Mouse (Mus musculus) heart, embryonic 12.5 days (tissue): ENCODE measurements around the gene Tpst2. TPM values are rescaled to one million over a fixed set of nuclear protein-coding genes. Genes with fewer than 3 reads are reported as not detected.

Source experiments
- ATAC-seq: fragments of 200-750 bp; cut with Nextera tagmentation; 2 replicates; pipeline ENCODE4 v1.8.0; 2017; ENCODE audit warnings: moderate TSS enrichment, moderate library complexity; ENCODE audit not compliant: insufficient number of reproducible peaks, low FRiP score
- H3K27ac ChIP-seq: fragments of 300-500 bp; sonication (generic); 2 replicates; pipeline ENCODE4 v1.5.1; 2016; ENCODE audit warnings: mild to moderate bottlenecking, moderate library complexity; ENCODE audit not compliant: poor library complexity, severe bottlenecking
- H3K27me3 ChIP-seq: fragments of 300-500 bp; sonication (generic); replicated peaks from 2 replicates; pipeline ENCODE4 v1.6.1; 2016; ENCODE audit warnings: mild to moderate bottlenecking, moderate library complexity
- H3K36me3 ChIP-seq: fragments of 300-500 bp; sonication (generic); 2 replicates; pipeline ENCODE4 v1.6.1; 2016; ENCODE audit warnings: mild to moderate bottlenecking, moderate library complexity
- H3K4me1 ChIP-seq: fragments of 300-500 bp; sonication (generic); replicated peaks from 2 replicates; pipeline ENCODE4 v1.6.1; 2016; ENCODE audit warnings: mild to moderate bottlenecking
- H3K4me2 ChIP-seq: fragments of 300-500 bp; sonication (generic); 2 replicates; pipeline ENCODE4 v1.6.1; 2016; ENCODE audit warnings: mild to moderate bottlenecking, moderate library complexity
- H3K4me3 ChIP-seq: fragments of 300-500 bp; sonication (generic); 2 replicates; pipeline ENCODE4 v1.5.1; 2016; ENCODE audit warnings: mild to moderate bottlenecking
- H3K9ac ChIP-seq: fragments of 300-500 bp; sonication (generic); 2 replicates; pipeline ENCODE4 v1.6.1; 2016; ENCODE audit warnings: mild to moderate bottlenecking, moderate library complexity
- H3K9me3 ChIP-seq: fragments of 300-500 bp; sonication (generic); replicated peaks from 2 replicates; pipeline ENCODE4 v1.6.1; 2016; ENCODE audit warnings: mild to moderate bottlenecking, moderate library complexity
- WGBS: fragments of 180-500 bp; shearing (Covaris S2); methylation state at CpG from one replicate; pipeline ENCODE4 v1.1.7; 2016; 5-methylcytosine and 5-hydroxymethylcytosine counted together
- polyA plus RNA-seq: library from polyadenylated mRNA; unstranded; fragments of >200 nt; fragmentation: Nextera tagmentation; extraction: Ambion mirVana; gene quantifications from 2 replicates; pipeline ENCODE4 v1.2.1, GENCODE M21; 2016

Gene Tpst2
- polyA plus RNA-seq, 1 experiment from 2014 or later, result 36.4 TPM

DNA sequence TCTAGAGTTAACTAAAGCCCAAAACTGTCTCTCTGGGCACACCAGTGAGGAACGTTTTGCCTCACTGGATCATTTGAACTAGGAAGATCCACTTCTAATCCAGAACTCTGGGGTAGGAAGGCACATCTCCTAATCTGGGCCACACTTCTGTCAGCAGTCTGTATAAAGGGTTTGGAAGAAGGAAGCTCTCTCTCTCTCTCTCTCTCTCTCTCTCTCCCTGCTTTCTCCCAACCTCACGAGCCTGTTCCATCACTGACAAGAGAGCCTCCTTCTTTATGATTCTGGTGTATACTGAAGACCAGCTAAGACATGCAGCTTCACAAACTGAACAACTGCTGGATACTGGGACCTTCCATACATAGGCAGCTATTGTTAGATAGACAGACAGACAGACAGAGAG, 34.6 kb upstream of the Tpst2 start:
- H3K9me3 ChIP-seq, result peaks cover 3% of the 10 kb centered on the region; the same call in 1 of the 2 replicates
- H3K4me3 ChIP-seq, result no peak overlapping the region
- no peak for ATAC-seq
- 74% methylated on average over 2 of the region's 2 CpGs for WGBS
- no peak overlapping the region for H3K9ac ChIP-seq
- peaks cover 17% of the 10 kb centered on the region for H3K4me1 ChIP-seq
- H3K4me2 ChIP-seq, result no peak overlapping the region
- no peaks in the 10 kb centered on the region for H3K36me3 ChIP-seq
- H3K27ac ChIP-seq, result no peak overlapping the region
- peaks cover 50% of the 10 kb centered on the region for H3K27me3 ChIP-seq

DNA sequence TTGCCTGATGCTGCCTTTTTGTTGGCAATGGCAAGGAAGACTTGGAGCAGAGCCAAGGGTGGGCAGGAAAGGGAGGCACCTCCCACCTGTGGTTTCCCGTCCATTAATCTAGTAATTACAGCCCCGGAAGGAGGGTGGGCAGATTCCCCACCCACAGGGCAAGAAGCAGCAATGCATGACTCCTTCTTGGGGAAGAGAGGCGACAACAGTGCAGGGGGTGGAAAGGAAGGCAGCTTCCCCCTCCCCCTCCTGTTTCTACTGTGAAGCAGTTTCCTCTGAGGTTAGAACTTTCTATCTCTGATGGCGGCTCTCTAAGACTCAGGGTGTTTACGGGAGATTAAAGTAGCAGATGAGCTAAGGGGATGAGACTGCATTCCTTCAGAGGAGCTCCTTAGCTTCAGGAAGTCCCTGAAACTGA, 34.1 kb upstream of the Tpst2 start:
- peaks cover 48% of the 10 kb centered on the region for H3K27me3 ChIP-seq
- no peaks in the 10 kb centered on the region for H3K36me3 ChIP-seq
- H3K4me3 ChIP-seq, result no peak overlapping the region
- peaks cover 3% of the 10 kb centered on the region; the same call in 1 of the 2 replicates for H3K9me3 ChIP-seq
- WGBS, result 57% methylated on average over 5 of the region's 5 CpGs
- ATAC-seq, result 0 out of 2 replicates have a peak, but pooled peaks have one; percentile 25
- no peak overlapping the region for H3K27ac ChIP-seq
- H3K9ac ChIP-seq, result no peak overlapping the region
- no peak overlapping the region for H3K4me2 ChIP-seq
- H3K4me1 ChIP-seq, result peaks cover 16% of the 10 kb centered on the region

DNA sequence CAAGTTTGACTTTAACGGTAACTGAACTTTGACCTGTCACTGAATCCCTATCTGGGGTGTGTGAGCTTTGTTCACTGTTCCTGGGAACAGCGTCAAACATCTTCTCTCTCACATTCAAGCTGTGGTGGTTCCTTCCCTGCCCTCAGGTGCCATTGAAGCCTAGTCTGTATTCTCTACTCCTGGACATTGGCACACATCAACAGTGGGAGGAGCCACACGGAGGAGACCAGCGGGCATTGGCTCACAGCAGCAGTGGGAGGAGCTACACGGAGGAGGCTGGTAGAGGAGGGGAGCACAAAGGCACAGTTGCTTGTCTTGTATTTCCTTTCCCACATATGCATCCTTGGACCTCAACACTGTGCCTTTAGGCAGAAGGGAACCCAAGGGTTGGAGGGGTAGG, 33.5 kb upstream of the Tpst2 start:
- Histone ChIP-seq H3K4me1 (peaks cover 10% of the 10 kb centered on the region; the same call in 1 of the 2 replicates), H3K4me2 (no peak overlapping the region), H3K9ac (no peak overlapping the region), H3K4me3 (no peak overlapping the region), H3K36me3 (no peaks in the 10 kb centered on the region), H3K9me3 (peaks cover 3% of the 10 kb centered on the region; the same call in 1 of the 2 replicates), H3K27ac (no peak overlapping the region), H3K27me3 (peaks cover 48% of the 10 kb centered on the region)
- 58% methylated on average over 5 of the region's 5 CpGs for WGBS
- peak; percentile 23; the same call in 1 of the 2 replicates for ATAC-seq

DNA sequence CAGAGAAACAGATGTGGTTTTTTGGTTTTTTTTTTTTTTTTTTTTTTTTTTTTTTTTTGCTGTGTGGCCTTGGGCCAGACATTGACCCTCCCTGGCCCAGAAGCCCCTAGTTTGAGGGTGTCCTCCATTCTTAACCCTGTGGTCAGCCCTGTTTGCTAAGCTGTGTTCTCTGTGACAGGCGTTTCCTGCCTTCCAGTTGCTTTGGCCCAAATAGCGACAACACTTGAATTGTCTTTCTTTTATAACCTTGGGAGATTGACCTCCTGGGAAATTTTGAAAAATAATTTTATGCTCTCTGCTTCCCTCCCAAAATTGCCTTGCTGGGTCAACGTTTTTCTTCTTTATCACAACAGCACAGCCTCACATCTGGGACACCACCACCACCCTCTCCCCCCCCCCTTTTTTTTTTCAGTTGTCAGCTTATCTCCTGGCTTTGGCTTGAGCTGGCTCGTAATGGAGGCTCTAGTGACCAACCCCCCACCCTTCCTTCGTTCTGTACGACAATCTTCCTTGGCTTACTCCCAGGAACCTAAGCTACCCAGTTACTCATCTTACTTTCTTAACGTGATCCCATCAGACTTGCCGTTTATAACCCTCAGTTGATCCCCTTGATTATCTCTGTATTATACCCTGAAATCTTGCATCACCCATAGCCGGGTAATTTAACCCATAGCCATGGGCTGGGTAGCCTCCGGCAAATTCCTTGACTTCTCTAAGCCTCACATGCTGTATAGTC, 32.8 kb upstream of the Tpst2 start:
- Histone ChIP-seq H3K9ac (no peak overlapping the region), H3K9me3 (peaks cover 3% of the 10 kb centered on the region; the same call in 1 of the 2 replicates), H3K4me1 (peaks cover 10% of the 10 kb centered on the region; the same call in 1 of the 2 replicates), H3K27me3 (peaks cover 48% of the 10 kb centered on the region), H3K4me2 (no peak overlapping the region), H3K4me3 (no peak overlapping the region), H3K36me3 (no peaks in the 10 kb centered on the region), H3K27ac (no peak overlapping the region)
- WGBS, result 42% methylated on average over 10 of the region's 10 CpGs
- no peak for ATAC-seq

DNA sequence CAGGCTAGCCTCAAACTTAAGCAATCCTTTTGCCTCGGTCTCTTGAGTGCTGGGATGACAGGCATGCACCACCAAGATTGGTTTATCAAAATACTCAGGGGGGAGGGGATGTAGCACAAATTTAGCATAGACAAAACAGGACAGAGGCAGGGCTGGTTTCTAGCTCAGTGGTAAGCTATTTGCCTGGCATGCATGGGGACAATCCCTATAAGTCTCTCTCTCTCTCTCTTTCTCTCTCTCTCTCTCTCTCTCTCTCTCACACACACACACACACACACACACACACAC, 32.3 kb upstream of the Tpst2 start:
- H3K4me3 ChIP-seq, result no peak overlapping the region
- H3K9me3 ChIP-seq, result peaks cover 3% of the 10 kb centered on the region; the same call in 1 of the 2 replicates
- H3K27me3 ChIP-seq, result peaks cover 47% of the 10 kb centered on the region
- H3K9ac ChIP-seq, result no peak overlapping the region
- peaks cover 10% of the 10 kb centered on the region; the same call in 1 of the 2 replicates for H3K4me1 ChIP-seq
- H3K4me2 ChIP-seq, result no peak overlapping the region
- WGBS, result 19% methylated on average over 1 of the region's 1 CpGs
- H3K27ac ChIP-seq, result no peak overlapping the region
- H3K36me3 ChIP-seq, result no peaks in the 10 kb centered on the region
- no peak for ATAC-seq

DNA sequence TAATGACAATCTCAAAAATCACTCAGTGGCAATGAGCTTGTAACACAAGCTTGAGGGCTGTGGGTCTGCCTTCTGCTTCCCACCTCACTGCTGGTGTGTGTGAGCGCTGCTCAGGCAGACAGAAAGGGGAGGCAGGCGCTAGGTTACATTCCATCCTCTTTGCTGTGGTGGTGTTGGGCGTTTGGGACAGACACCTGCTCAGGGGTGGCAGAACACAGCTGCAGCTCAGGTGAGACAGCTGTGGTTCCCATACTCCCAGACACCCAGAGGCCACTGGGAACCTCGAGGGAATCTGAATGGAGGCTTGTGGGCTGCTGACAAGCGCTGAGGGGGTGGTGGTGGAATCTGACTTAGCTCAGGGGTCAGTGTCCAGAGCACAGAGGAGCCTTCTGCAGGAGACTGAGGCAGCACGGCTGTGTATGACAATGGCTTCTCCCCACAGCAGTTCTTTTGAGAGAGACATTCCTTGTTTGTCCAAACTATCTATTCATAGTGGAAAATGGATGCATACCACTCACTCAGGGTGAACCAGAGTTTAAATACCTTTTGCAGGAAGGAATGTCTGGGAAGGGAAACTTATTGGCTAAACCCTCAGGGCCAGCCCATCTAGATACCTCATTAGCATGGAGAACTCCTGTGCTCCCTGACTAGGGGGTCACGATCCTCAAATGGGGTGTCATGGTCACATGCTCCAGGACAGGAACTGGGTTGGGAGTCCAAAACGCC, 31.4 kb upstream of the Tpst2 start:
- no peak overlapping the region for H3K9ac ChIP-seq
- WGBS, result 47% methylated on average over 8 of the region's 8 CpGs
- ATAC-seq, result no peak

DNA sequence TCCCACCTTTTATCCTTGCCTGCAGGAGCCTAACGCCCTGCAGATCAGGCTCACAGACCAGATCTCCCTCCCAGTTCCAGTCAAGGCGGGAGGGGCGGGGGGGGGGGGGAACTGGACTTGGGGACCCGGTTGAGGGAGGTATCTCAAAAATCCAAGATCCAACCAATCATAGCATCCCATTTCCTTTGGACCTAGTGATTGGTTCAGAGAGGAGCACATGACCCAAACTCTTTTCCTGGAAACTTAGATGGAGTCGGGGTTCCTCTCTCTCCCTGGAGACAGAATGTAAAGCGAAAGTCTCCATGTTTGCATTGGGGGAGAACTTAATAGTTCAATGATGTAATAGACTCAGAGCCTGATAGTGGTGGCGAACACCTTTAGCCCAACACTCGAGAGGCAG, 29.1 kb upstream of the Tpst2 start:
- peaks cover 52% of the 10 kb centered on the region for H3K27me3 ChIP-seq
- H3K9me3 ChIP-seq, result peaks cover 3% of the 10 kb centered on the region; the same call in 1 of the 2 replicates
- H3K36me3 ChIP-seq, result no peaks in the 10 kb centered on the region
- 43% methylated on average over 8 of the region's 8 CpGs for WGBS
- no peak overlapping the region for H3K9ac ChIP-seq
- H3K27ac ChIP-seq, result no peak overlapping the region
- H3K4me3 ChIP-seq, result no peak overlapping the region
- H3K4me2 ChIP-seq, result no peak overlapping the region
- peaks cover 13% of the 10 kb centered on the region for H3K4me1 ChIP-seq
- no peak for ATAC-seq

More for the DNA sequence above, 31.4 kb upstream of the Tpst2 start:
- H3K4me2 ChIP-seq, result no peak overlapping the region
- H3K27ac ChIP-seq, result no peak overlapping the region
- H3K36me3 ChIP-seq, result no peaks in the 10 kb centered on the region
- peaks cover 3% of the 10 kb centered on the region; the same call in 1 of the 2 replicates for H3K9me3 ChIP-seq
- no peak overlapping the region for H3K4me3 ChIP-seq
- H3K4me1 ChIP-seq, result peaks cover 10% of the 10 kb centered on the region; the same call in 1 of the 2 replicates
- peaks cover 40% of the 10 kb centered on the region for H3K27me3 ChIP-seq

DNA sequence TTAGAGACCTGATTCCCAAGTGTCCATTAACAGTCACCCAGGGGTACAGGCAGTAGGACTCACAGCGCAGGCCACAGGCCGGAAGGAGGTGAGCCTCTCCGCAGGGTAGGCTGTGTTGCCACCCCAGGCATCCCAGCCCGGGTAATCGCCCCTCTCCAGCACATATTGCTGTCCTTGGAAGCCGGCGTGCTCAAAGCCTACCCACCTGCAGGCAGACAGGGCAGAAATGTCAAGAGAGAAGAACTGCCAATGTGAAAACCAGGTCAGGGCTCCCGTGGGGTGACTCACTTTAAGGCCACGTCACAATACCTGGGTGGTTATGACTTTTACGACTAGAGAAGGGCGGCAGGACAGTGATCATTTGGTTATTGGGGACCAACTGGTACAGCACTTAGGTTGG, 27.4 kb upstream of the Tpst2 start:
- no peak overlapping the region for H3K4me2 ChIP-seq
- no peaks in the 10 kb centered on the region for H3K9me3 ChIP-seq
- no peak for ATAC-seq
- peaks cover 52% of the 10 kb centered on the region for H3K27me3 ChIP-seq
- no peak overlapping the region for H3K27ac ChIP-seq
- no peak overlapping the region for H3K9ac ChIP-seq
- peaks cover 24% of the 10 kb centered on the region for H3K4me1 ChIP-seq
- 83% methylated on average over 11 of the region's 11 CpGs for WGBS
- no peaks in the 10 kb centered on the region for H3K36me3 ChIP-seq
- no peak overlapping the region for H3K4me3 ChIP-seq

DNA sequence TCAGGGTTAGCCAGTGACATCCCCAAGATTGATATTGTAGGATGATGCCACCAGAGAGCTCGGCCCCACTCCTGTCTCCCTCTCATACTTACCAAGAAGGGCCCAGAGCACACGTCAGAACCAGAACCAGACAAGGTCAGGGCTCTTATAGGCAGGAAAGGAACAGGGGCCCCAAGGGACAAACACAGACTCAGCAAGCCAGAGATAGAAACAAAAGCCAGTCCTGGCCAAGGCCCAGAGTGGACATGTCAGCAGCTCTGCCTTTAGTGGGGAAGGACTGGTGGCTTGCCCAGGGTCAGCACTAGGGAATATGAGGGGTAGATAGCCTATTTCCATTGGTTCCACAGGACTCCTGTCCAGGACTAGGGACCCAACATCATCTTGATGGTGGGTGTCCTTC, 24.1 kb upstream of the Tpst2 start, which contains the start of gene Cryba4:
Gene Cryba4, minus strand, starts transcription at position 119 of the 400 bp plus-strand sequence.
- no peak for ATAC-seq
- Histone ChIP-seq H3K4me3 (no peak within 1 kb of the TSS), H3K4me1 (peaks cover 21% of the 10 kb centered on the region), H3K27ac (no peak within 1 kb of the TSS), H3K36me3 (no peaks in the 10 kb centered on the region), H3K4me2 (no peak within 1 kb of the TSS), H3K9ac (no peak within 1 kb of the TSS), H3K9me3 (no peaks in the 10 kb centered on the region), H3K27me3 (peaks cover 53% of the 10 kb centered on the region)
- WGBS, result 33% methylated on average over 2 of the region's 2 CpGs

DNA sequence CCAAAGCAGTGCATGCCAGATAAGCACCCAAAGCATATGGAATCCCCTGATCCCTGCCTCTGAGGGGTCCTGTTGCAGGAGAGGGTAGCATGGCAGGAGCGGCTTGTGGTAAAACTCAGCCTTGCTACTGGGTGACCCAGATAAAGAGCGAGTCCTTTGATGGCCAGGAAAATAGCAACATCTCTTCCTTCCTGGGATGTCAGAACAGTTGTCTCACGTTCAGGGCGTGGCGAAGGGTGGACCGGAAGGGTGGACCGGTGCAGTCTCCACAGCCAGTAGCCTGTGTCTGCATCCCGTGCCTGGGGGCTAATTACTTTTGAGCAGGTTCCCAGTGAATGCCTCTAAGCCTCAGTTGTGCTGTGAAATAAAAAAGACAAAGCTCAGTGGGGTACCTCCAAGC, 23.3 kb upstream of the Tpst2 start:
- no peak overlapping the region for H3K4me2 ChIP-seq
- 44% methylated on average over 8 of the region's 8 CpGs for WGBS
- peaks cover 21% of the 10 kb centered on the region for H3K4me1 ChIP-seq
- H3K27ac ChIP-seq, result no peak overlapping the region
- no peaks in the 10 kb centered on the region for H3K9me3 ChIP-seq
- no peaks in the 10 kb centered on the region for H3K36me3 ChIP-seq
- H3K4me3 ChIP-seq, result no peak overlapping the region
- ATAC-seq, result no peak
- no peak overlapping the region for H3K9ac ChIP-seq
- H3K27me3 ChIP-seq, result peaks cover 45% of the 10 kb centered on the region

DNA sequence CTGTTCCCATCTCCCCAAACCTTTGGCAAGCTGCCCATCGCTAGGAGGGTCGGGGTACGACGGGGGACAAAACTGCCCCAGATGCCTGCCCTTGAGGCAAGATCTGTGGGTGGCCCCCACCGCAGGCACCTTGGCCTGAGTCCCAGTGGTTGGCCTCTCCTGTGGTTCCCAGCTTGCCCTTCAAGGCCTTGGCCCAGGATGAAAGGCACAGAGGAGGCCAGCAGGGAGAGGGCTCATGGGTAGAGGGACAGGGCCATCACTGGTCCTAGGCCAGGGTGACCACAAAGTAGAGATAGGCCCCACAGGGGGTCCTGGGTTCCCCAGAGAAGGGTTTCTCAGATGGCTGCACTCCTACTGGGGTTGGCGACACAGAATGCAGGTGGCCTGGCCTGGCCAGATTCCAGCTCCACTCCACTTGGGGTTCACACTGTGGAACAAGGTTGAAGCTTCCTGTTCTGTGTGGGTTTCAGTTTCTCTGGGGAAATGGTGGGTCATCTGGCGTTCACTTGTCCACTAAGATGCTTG, 22.1 kb upstream of the Tpst2 start:
- Histone ChIP-seq H3K4me1 (peaks cover 21% of the 10 kb centered on the region), H3K27me3 (peaks cover 42% of the 10 kb centered on the region), H3K27ac (no peak overlapping the region), H3K9ac (no peak overlapping the region), H3K4me3 (no peak overlapping the region), H3K9me3 (no peaks in the 10 kb centered on the region), H3K36me3 (no peaks in the 10 kb centered on the region), H3K4me2 (no peak overlapping the region)
- WGBS, result 58% methylated on average over 7 of the region's 7 CpGs
- ATAC-seq, result no peak
